Mouse (Mus musculus) kidney, postnatal 10 days (tissue): ENCODE data around the gene Rasgef1c.

ENCODE experiments used
- DNase-seq: peaks from one replicate; pipeline ENCODE4 v3.0.0; 2021; ENCODE audit warnings: mixed read lengths

The Rasgef1c gene

DNA sequence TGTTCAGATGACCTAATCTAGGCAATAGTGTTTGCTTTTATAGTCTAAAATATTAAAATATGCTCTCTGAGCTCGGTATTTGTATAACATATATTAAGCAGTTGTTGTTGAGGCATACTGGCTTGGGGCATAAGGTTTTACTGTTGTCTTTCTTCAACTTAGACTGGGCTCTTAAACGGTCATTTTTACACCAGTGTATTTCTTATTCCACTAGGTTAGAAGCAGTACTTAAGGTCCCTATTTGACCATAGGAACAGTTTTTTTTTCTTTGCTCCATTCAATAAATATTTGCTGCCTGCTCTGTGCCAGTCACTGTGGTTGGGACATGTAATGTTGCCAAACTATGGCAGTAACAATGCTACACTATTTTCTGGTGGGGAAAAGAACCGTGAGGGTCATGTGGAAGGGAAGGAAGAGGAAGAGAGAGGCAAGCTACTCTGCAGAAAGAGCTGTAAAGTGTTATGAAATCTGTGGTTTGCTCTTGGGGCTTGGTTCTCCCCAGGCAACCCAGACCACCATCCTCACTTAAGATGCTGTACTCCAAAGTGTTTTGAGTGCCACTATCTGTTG is 125.0 kb downstream of the Rasgef1c start:
- no peak for DNase-seq

GRCm38 (mm10) chr11:50028416-50028815 is 126.8 kb downstream of the Rasgef1c start:
- no peak for DNase-seq
